Mouse (Mus musculus) forebrain, embryonic 12.5 days (tissue): Measurements from ENCODE around the gene 2210016F16Rik. TPM values are rescaled to one million over a fixed set of nuclear protein-coding genes. Genes with fewer than 3 reads are reported as not detected.
"Not testable (repeated sequence)": the region's sequence is repeated elsewhere in the genome, so short reads cannot be mapped to it uniquely, and the experiment has no call there.

Source experiments
- ATAC-seq: fragments of 200-750 bp; cut with Nextera tagmentation; 2 replicates; pipeline ENCODE4 v1.8.0; 2017; ENCODE audit warnings: moderate TSS enrichment; ENCODE audit not compliant: low FRiP score
- H3K27ac ChIP-seq: fragments of 300-500 bp; sonication (generic); 2 replicates; pipeline ENCODE4 v1.5.1; 2016; ENCODE audit warnings: mild to moderate bottlenecking
- H3K27me3 ChIP-seq: fragments of 300-500 bp; sonication (generic); 2 replicates; pipeline ENCODE4 v1.6.1; 2016; ENCODE audit warnings: mild to moderate bottlenecking
- H3K36me3 ChIP-seq: fragments of 300-500 bp; sonication (generic); replicated peaks from 2 replicates; pipeline ENCODE4 v1.6.1; 2016; ENCODE audit warnings: mild to moderate bottlenecking
- H3K4me1 ChIP-seq: fragments of 300-500 bp; sonication (generic); 2 replicates; pipeline ENCODE4 v1.6.1; 2016
- H3K4me2 ChIP-seq: fragments of 300-500 bp; sonication (generic); 2 replicates; pipeline ENCODE4 v1.6.1; 2016; ENCODE audit warnings: mild to moderate bottlenecking, moderate library complexity
- H3K4me3 ChIP-seq: fragments of 300-500 bp; sonication (generic); replicated peaks from 2 replicates; pipeline ENCODE4 v1.5.1; 2016; ENCODE audit warnings: mild to moderate bottlenecking
- H3K9ac ChIP-seq: fragments of 300-500 bp; sonication (generic); 2 replicates; pipeline ENCODE4 v1.6.1; 2016; ENCODE audit warnings: mild to moderate bottlenecking
- H3K9me3 ChIP-seq: fragments of 300-500 bp; sonication (generic); 2 replicates; pipeline ENCODE4 v1.6.1; 2016
- WGBS: fragments of 180-500 bp; shearing (Covaris S2); methylation state at CpG from one replicate; pipeline ENCODE4 v1.1.7; 2016; 5-methylcytosine and 5-hydroxymethylcytosine counted together
- polyA plus RNA-seq: library from polyadenylated mRNA; unstranded; fragments of >200 nt; fragmentation: Nextera tagmentation; extraction: Ambion mirVana; gene quantifications from 2 replicates; pipeline ENCODE4 v1.2.1, GENCODE M21; 2016

2210016F16Rik gene
- 25.3 and 28.4 TPM in 2 replicates for polyA plus RNA-seq

GRCm38 (mm10) chr13:58384779-58385546, at the start of gene 2210016F16Rik:
Gene 2210016F16Rik (minus strand): TSS chr13:58385225.
- Histone ChIP-seq H3K27me3 (no peaks in the 10 kb centered on the region), H3K9ac (peak within 1 kb of the TSS; percentile 75), H3K9me3 (peaks cover 20% of the 10 kb centered on the region), H3K27ac (0 out of 2 replicates have a peak within 1 kb of the TSS, but pooled peaks have one; percentile 5), H3K4me3 (peak within 1 kb of the TSS; percentile 85), H3K4me1 (peaks cover 11% of the 10 kb centered on the region), H3K4me2 (peak within 1 kb of the TSS; percentile 88), H3K36me3 (peaks cover 35% of the 10 kb centered on the region)
- ATAC-seq = peak; percentile 73
- WGBS = 3% methylated on average over 80 of the region's 80 CpGs

DNA sequence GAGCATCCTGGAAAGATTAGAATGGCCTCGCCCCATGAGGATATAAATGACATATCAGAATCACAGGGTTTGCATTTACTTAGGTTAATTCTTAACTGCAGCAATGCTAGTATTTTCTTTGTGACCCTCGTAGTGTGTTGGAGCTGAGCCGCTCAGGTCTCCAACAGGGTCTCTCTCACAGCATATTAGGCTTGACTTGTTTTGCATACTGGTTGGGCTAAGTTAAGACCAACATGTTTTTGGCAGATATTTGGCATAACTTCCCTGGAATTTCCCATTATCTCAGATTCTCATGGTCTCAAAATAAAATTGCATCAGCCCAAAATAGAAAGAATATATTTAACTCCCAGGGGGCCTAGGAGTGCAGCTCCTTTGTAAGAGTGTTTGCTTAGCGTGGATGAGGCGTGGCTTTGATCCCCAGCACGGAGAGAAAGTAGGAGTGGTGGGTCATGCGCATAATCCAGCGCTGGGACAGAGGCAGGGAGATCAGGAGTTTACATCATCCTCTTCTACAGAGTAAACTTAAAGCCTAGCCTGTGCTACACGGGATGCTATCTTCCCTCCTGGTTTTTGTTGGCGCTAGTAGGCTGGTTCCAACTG, 38.1 kb upstream of the 2210016F16Rik start:
- Histone ChIP-seq H3K36me3 (no peaks in the 10 kb centered on the region), H3K4me2 (no peak overlapping the region), H3K4me1 (no peaks in the 10 kb centered on the region), H3K9ac (no peak overlapping the region), H3K9me3 (no peaks in the 10 kb centered on the region), H3K4me3 (no peak overlapping the region), H3K27me3 (no peaks in the 10 kb centered on the region), H3K27ac (no peak overlapping the region)
- no peak for ATAC-seq
- 74% methylated on average over 10 of the region's 10 CpGs for WGBS

- WGBS = 89% methylated on average over 4 of the region's 4 CpGs
- Histone ChIP-seq H3K4me2 (no peak overlapping the region), H3K9ac (no peak overlapping the region), H3K4me3 (no peak overlapping the region), H3K27ac (no peak overlapping the region), H3K36me3 (no peaks in the 10 kb centered on the region), H3K4me1 (no peaks in the 10 kb centered on the region), H3K9me3 (no peaks in the 10 kb centered on the region), H3K27me3 (no peaks in the 10 kb centered on the region)
- ATAC-seq = no peak
Measured at GRCm38 (mm10) chr13:58422242-58422641, 37.2 kb upstream of the 2210016F16Rik start.

DNA sequence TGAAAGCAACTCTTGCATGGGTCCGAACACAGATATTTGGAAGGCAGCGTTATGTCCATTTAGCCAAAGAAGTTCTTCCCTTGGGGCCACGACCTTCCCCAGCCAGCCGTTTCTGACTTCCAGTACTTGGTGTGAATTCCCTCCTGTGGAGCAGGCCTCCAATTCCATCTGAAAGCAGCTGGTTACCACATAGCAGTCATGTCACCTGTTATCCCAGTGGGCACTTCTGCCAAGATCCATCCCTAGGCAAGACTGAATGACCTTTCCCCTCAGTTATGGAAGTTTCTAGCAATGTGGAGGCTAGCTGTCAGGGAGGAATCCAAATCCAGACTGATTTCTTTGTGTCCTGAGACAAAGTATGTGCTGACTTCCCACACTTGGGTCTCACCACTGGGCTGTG, 36.0 kb upstream of the 2210016F16Rik start:
- WGBS = 80% methylated on average over 4 of the region's 4 CpGs
- ATAC-seq = no peak

GRCm38 (mm10) chr13:58419266-58419665, 34.2 kb upstream of the 2210016F16Rik start:
- H3K36me3 ChIP-seq = no peaks in the 10 kb centered on the region
- H3K9me3 ChIP-seq = no peaks in the 10 kb centered on the region
- H3K27me3 ChIP-seq = no peaks in the 10 kb centered on the region
- H3K9ac ChIP-seq = no peak overlapping the region
- 100% methylated on average over 1 of the region's 1 CpGs for WGBS
- H3K4me2 ChIP-seq = no peak overlapping the region
- no peak for ATAC-seq
- no peak overlapping the region for H3K27ac ChIP-seq
- no peak overlapping the region for H3K4me3 ChIP-seq
- no peaks in the 10 kb centered on the region for H3K4me1 ChIP-seq

More for the DNA sequence above, 36.0 kb upstream of the 2210016F16Rik start:
- Histone ChIP-seq H3K9ac (no peak overlapping the region), H3K9me3 (no peaks in the 10 kb centered on the region), H3K27ac (no peak overlapping the region), H3K27me3 (no peaks in the 10 kb centered on the region), H3K36me3 (no peaks in the 10 kb centered on the region), H3K4me2 (no peak overlapping the region), H3K4me1 (no peaks in the 10 kb centered on the region), H3K4me3 (no peak overlapping the region)

DNA sequence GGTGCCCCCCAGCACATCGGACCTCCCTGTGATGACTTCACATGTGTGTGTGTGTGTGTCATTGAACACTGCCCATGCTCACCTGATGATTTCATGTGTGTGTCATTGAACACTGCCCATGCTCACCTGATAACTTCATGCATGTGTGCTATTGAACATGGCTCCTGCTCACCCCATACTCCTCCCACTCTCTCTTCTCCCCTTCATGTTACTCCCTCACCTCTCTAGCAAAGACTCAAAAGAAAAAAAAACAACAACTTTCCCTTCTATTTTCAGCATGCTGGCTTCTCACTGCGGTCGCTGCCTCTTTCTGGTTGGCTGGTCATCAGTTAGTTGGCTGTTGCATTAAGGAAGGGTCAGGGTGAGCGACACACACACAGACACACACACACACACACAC, 33.6 kb upstream of the 2210016F16Rik start:
- no peaks in the 10 kb centered on the region for H3K9me3 ChIP-seq
- no peak overlapping the region for H3K4me3 ChIP-seq
- no peaks in the 10 kb centered on the region for H3K27me3 ChIP-seq
- no peak overlapping the region for H3K27ac ChIP-seq
- H3K4me2 ChIP-seq = no peak overlapping the region
- no peak for ATAC-seq
- WGBS = 90% methylated on average over 4 of the region's 4 CpGs
- H3K36me3 ChIP-seq = no peaks in the 10 kb centered on the region
- H3K9ac ChIP-seq = no peak overlapping the region
- H3K4me1 ChIP-seq = no peaks in the 10 kb centered on the region

GRCm38 (mm10) chr13:58415838-58416237, 30.8 kb upstream of the 2210016F16Rik start:
- H3K9ac ChIP-seq = no peak overlapping the region
- H3K36me3 ChIP-seq = peaks cover 11% of the 10 kb centered on the region
- no peak overlapping the region for H3K4me3 ChIP-seq
- WGBS = 92% methylated on average over 5 of the region's 5 CpGs
- no peak for ATAC-seq
- H3K27me3 ChIP-seq = no peaks in the 10 kb centered on the region
- 0 out of 2 replicates have a peak, but pooled peaks cover 5% of the 10 kb centered on the region for H3K9me3 ChIP-seq
- no peak overlapping the region for H3K4me2 ChIP-seq
- no peak overlapping the region for H3K27ac ChIP-seq
- H3K4me1 ChIP-seq = no peaks in the 10 kb centered on the region

- H3K9me3 ChIP-seq = 0 out of 2 replicates have a peak, but pooled peaks cover 5% of the 10 kb centered on the region
- peaks cover 15% of the 10 kb centered on the region for H3K36me3 ChIP-seq
- 90% methylated on average over 6 of the region's 6 CpGs for WGBS
- no peak overlapping the region for H3K4me3 ChIP-seq
- no peak overlapping the region for H3K27ac ChIP-seq
- H3K27me3 ChIP-seq = no peaks in the 10 kb centered on the region
- no peaks in the 10 kb centered on the region for H3K4me1 ChIP-seq
- H3K9ac ChIP-seq = no peak overlapping the region
- H3K4me2 ChIP-seq = no peak overlapping the region
- ATAC-seq = no peak
Measured at GRCm38 (mm10) chr13:58415374-58415773, 30.3 kb upstream of the 2210016F16Rik start.

DNA sequence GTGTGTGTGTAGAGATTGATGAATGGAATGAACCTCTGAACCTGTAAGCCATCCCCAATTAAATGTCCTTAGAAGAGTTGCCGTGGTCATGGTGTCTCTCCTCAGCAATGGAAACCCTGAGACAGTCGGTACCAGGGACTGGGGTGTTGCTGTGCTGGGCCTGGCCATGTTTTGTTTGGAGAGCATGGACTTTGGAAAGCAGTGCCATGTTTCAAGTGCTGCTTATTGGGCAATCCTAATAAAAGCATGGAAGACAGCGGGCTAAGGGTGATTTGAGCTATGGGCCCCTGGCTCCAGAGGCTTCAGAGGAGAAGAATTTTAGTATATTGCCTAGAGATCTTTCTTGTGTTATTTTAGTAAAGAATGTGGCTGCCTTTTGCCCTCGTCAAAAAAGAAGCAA, 26.0 kb upstream of the 2210016F16Rik start:
- 94% methylated on average over 4 of the region's 4 CpGs for WGBS
- Histone ChIP-seq H3K36me3 (peaks cover 17% of the 10 kb centered on the region), H3K27ac (no peak overlapping the region), H3K9me3 (0 out of 2 replicates have a peak, but pooled peaks cover 5% of the 10 kb centered on the region), H3K27me3 (no peaks in the 10 kb centered on the region), H3K4me2 (no peak overlapping the region), H3K4me3 (no peak overlapping the region), H3K9ac (no peak overlapping the region), H3K4me1 (no peaks in the 10 kb centered on the region)
- no peak for ATAC-seq

- peak within 1 kb of the TSS; percentile 99 for H3K9ac ChIP-seq
- ATAC-seq, H3K4me1 ChIP-seq, H3K36me3 ChIP-seq, H3K9me3 ChIP-seq, H3K27me3 ChIP-seq: not testable (repeated sequence)
- H3K4me2 ChIP-seq = peak within 1 kb of the TSS; percentile 57
- WGBS = 6% methylated on average over 17 of the region's 17 CpGs
- peak within 1 kb of the TSS; percentile 99 for H3K4me3 ChIP-seq
- peak within 1 kb of the TSS; percentile 98 for H3K27ac ChIP-seq
Measured at GRCm38 (mm10) chr13:58403243-58403642, 18.2 kb upstream of the 2210016F16Rik start, which contains the start of gene Hnrnpk. Gene Hnrnpk (minus strand): TSS chr13:58403343.

DNA sequence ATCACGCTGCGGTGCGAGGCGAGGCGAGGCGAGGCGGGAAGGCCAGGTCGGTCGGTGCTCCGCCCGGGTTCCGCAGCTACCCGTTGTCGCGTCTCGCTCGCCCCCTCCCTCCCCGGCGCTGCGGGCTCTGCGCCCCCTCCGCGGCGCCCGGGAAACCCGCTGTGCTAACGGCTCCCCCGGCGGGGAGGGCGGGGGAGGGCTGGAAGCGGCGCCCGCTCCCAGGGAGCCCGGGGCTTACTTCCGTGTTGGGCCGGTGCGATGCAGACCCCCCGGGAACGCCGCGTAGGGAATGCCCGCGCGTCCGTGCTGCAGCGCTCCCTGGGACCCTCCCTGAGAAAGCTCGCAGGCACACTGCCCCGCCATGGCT, 17.7 kb upstream of the 2210016F16Rik start:
- peak overlapping the region; percentile 99 for H3K9ac ChIP-seq
- H3K4me1 ChIP-seq = peaks cover 6% of the 10 kb centered on the region
- ATAC-seq = no peak; the same call in 1 of the 2 replicates
- WGBS = under 1% methylated on average over 16 of the region's 48 CpGs
- H3K4me2 ChIP-seq = peak overlapping the region; percentile 57
- peak overlapping the region; percentile 98 for H3K27ac ChIP-seq
- H3K9me3 ChIP-seq = no peaks in the 10 kb centered on the region
- H3K27me3 ChIP-seq = no peaks in the 10 kb centered on the region
- peaks cover 4% of the 10 kb centered on the region for H3K36me3 ChIP-seq
- H3K4me3 ChIP-seq = peak overlapping the region; percentile 99

- Histone ChIP-seq H3K4me2 (peak within 1 kb of the TSS; percentile 62), H3K27me3 (no peaks in the 10 kb centered on the region), H3K9me3 (no peaks in the 10 kb centered on the region), H3K4me1 (peaks cover 6% of the 10 kb centered on the region), H3K9ac (peak within 1 kb of the TSS; percentile 99), H3K27ac (peak within 1 kb of the TSS; percentile 98), H3K36me3 (peaks cover 10% of the 10 kb centered on the region), H3K4me3 (peak within 1 kb of the TSS; percentile 99)
- peak; percentile 95 for ATAC-seq
- WGBS = under 1% methylated on average over 86 of the region's 91 CpGs
Measured at GRCm38 (mm10) chr13:58402003-58402743, 17.1 kb upstream of the 2210016F16Rik start, which contains the start of gene Rmi1. Gene Rmi1 (plus strand): TSS chr13:58402248.
